Mouse (Mus musculus): Measurements from ENCODE around the gene Rap2c. TPM values are rescaled to one million over a fixed set of nuclear protein-coding genes. Genes with fewer than 3 reads are reported as not detected.

Gene Rap2c
- polyA plus RNA-seq, 1 experiment from 2014 or later: 21.9 TPM

DNA sequence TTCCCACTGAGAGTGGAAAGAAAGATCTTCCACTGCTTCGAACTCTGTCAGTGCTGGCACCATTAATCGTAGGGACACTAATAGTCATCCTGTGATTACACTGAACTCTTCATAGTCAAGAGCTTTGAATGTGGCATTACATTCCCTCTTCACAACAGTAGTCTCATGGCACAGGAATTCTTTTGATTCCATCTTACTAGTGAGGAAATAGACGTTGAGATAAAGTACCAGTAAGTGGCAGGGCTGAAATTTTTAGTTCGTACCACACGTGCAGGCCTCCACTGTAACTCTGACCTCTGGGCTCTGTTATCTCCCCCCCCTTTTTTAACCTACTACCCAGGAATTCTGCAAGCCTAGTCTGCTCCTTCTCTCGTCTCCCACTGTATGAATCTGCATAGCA lies 54.9 kb downstream of the Rap2c start:
- H3K27ac ChIP-seq: no peak overlapping the region
- no peak overlapping the region for H3K4me3 ChIP-seq
- peaks cover 9% of the 10 kb centered on the region for H3K27me3 ChIP-seq (ENCODE audit: poor library complexity, severe bottlenecking)
- WGBS: 81% methylated on average over 6 of the region's 6 CpGs
- DNase-seq (ENCODE audit: extremely low spot score, low spot score): no peak
- H3K9me3 ChIP-seq: no peaks in the 10 kb centered on the region
- H3K36me3 ChIP-seq (replicated peaks): no peaks in the 10 kb centered on the region
- H3K4me1 ChIP-seq: no peaks in the 10 kb centered on the region

Other genes starting within 250 kb of the Rap2c start
- gene Stk26, start 177.0 kb downstream of the Rap2c start, polyA plus RNA-seq (2016; fragmentation: Nextera tagmentation; extraction: Ambion mirVana): 5.4 and 5.8 TPM in 2 replicates
- gene Frmd7, start 75.3 kb downstream of the Rap2c start, polyA plus RNA-seq (2016; fragmentation: Nextera tagmentation; extraction: Ambion mirVana): 0.06 TPM in 1 of 2 replicates, not detected in the other
- 7.5 and 8.0 TPM in 2 replicates for gene Mbnl3, start 188.5 kb upstream of the Rap2c start, polyA plus RNA-seq (2016; fragmentation: Nextera tagmentation; extraction: Ambion mirVana)